Mouse (Mus musculus) megakaryocyte, embryonic 14.5 days (primary cell): ENCODE data around the gene Ucp2. TPM values are rescaled to one million over a fixed set of nuclear protein-coding genes. Genes with fewer than 3 reads are reported as not detected.

Source experiments
- H3K27me3 ChIP-seq: replicated peaks from 2 replicates; pipeline ENCODE3; 2012; ENCODE audit warnings: inconsistent platforms
- H3K36me3 ChIP-seq: replicated peaks from 2 replicates; pipeline ENCODE3; 2012; ENCODE audit warnings: low read length, inconsistent platforms, mixed read lengths
- H3K4me1 ChIP-seq: 2 replicates; pipeline ENCODE4 v1.6.1; 2012; ENCODE audit warnings: inconsistent platforms
- H3K4me3 ChIP-seq: replicated peaks from 2 replicates; pipeline ENCODE3; 2012; ENCODE audit warnings: moderate library complexity, mild to moderate bottlenecking, inconsistent platforms
- H3K9me3 ChIP-seq: 2 replicates; pipeline ENCODE4 v1.6.1; 2012; ENCODE audit warnings: inconsistent platforms
- FLI1 ChIP-seq: IDR thresholded peaks from 2 replicates; pipeline ENCODE4 v1.6.1; 2012; ENCODE audit warnings: low read length, inconsistent platforms, mixed read lengths
- GATA1 ChIP-seq: IDR thresholded peaks from 3 replicates; pipeline ENCODE4 v1.6.1; 2012; ENCODE audit warnings: mixed read lengths, low read length, inconsistent platforms, borderline replicate concordance
- polyA plus RNA-seq: library from polyadenylated mRNA; stranded (reverse); fragments of >175 nt; gene quantifications from 2 replicates; pipeline ENCODE4 v1.2.3, GENCODE M21; 2012; ENCODE audit warnings: low replicate concordance; ENCODE audit not compliant: insufficient read depth

Gene Ucp2
- polyA plus RNA-seq, 1 experiment = 840 TPM

DNA sequence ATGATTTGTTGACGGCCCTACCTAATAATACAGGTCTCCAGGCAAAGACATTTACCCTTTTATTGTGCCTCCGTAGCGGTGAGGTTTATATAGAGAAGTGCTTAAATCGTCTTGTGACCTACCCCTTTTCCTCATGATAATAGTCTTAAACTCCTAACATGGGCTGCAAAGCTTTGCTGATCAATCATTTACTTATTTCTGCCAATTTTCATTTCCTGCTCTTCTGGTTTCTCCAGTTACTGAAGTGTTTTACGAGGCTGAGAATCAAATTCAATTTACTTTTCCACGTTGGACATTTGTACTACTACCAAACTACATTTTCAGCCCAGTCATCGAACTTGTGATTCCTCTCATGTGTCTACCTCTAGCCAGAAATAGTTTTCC is 44.4 kb downstream of the Ucp2 start:
- peaks cover 25% of the 10 kb centered on the region for H3K36me3 ChIP-seq
- no peaks in the 10 kb centered on the region for H3K9me3 ChIP-seq
- no peak for TF ChIP-seq GATA1
- no peak for TF ChIP-seq FLI1
- peak overlapping the region; percentile 98 for H3K4me3 ChIP-seq
- peaks cover 27% of the 10 kb centered on the region for H3K4me1 ChIP-seq
- H3K27me3 ChIP-seq = peaks cover 4% of the 10 kb centered on the region

DNA sequence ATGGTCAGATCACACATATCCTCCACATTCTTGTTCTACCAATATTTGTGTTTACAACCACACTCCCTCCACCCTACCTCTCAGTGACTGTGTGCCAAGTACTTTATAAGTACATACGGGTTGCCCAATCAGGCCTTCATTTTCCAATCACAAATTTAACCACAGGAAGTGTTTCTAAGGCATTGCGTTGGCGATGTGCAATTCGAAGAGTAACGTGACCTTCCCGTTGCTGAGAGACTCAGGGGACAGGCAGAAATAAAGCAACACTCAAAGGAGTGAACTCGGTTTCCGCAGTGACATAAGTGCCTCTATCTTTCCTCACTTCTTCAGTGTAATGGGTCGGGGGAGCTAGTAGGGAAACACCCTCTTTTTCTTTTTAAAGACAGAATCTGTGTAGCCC is 46.4 kb downstream of the Ucp2 start:
- Histone ChIP-seq H3K36me3 (peaks cover 25% of the 10 kb centered on the region), H3K9me3 (no peaks in the 10 kb centered on the region), H3K4me3 (no peak overlapping the region), H3K27me3 (peaks cover 9% of the 10 kb centered on the region), H3K4me1 (peaks cover 17% of the 10 kb centered on the region)
- TF ChIP-seq GATA1 = no peak
- TF ChIP-seq FLI1 = no peak

GRCm38 (mm10) chr7:100544437-100544836 is 51.3 kb downstream of the Ucp2 start:
- Histone ChIP-seq H3K27me3 (peaks cover 11% of the 10 kb centered on the region), H3K36me3 (peaks cover 34% of the 10 kb centered on the region), H3K4me1 (peaks cover 10% of the 10 kb centered on the region), H3K9me3 (no peaks in the 10 kb centered on the region), H3K4me3 (no peak overlapping the region)
- TF ChIP-seq FLI1 = no peak
- TF ChIP-seq GATA1 = no peak

DNA sequence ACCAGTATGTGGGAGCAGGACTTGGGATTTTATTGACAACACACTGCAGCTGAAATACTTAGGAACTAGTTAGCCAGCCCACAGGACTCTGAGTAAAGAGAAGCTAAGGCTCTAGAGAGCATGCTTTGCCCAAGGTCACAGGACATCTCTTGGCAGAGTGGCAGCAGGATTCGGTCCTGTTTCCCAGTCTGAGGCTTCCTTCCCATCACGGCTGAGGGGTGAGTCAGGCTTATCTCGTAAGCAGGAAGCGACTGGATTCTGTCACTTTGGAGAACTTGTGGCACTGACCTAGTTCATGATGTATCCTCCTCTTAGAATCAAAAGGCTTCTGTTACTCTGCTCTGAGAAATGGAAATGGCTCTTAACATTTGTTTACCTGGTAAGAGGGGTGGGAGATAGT is 54.5 kb downstream of the Ucp2 start:
- H3K36me3 ChIP-seq = peaks cover 47% of the 10 kb centered on the region
- TF ChIP-seq GATA1 (no peak), FLI1 (no peak)
- no peaks in the 10 kb centered on the region for H3K9me3 ChIP-seq
- peaks cover 18% of the 10 kb centered on the region for H3K4me1 ChIP-seq
- peaks cover 7% of the 10 kb centered on the region for H3K27me3 ChIP-seq
- H3K4me3 ChIP-seq = no peak overlapping the region

DNA sequence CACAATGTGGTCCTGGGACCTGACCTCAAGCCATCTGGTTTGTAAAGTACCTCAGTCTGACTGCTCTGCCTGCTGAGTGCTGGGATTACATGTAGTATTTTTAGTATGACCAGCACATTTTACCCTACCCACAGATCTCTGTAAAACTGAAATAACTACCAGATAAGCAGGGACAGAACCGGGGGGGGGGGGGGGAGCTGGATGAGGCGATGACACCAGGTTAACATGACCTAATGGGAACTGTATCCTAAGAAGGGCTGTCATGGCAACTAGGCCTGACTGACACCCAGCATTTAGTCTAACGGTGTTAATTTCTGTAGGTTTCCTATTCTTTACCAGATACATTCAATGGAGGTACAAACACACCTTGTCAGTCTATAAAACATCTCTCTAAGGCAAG is 56.7 kb downstream of the Ucp2 start:
- no peaks in the 10 kb centered on the region for H3K9me3 ChIP-seq
- H3K36me3 ChIP-seq = peaks cover 50% of the 10 kb centered on the region
- TF ChIP-seq GATA1 = no peak
- TF ChIP-seq FLI1 = no peak
- H3K4me3 ChIP-seq = no peak overlapping the region
- H3K27me3 ChIP-seq = peaks cover 2% of the 10 kb centered on the region
- peaks cover 19% of the 10 kb centered on the region for H3K4me1 ChIP-seq

- H3K9me3 ChIP-seq = no peaks in the 10 kb centered on the region
- H3K4me3 ChIP-seq = no peak overlapping the region
- H3K36me3 ChIP-seq = peaks cover 50% of the 10 kb centered on the region
- TF ChIP-seq FLI1 (no peak), GATA1 (no peak)
- peaks cover 19% of the 10 kb centered on the region for H3K4me1 ChIP-seq
- H3K27me3 ChIP-seq = no peaks in the 10 kb centered on the region
Observed at GRCm38 (mm10) chr7:100550338-100551007, 57.3 kb downstream of the Ucp2 start.

Other genes with a start within 250 kb of the Ucp2 start
- 0.22 TPM in 1 of 2 replicates, not detected in the other for gene P4ha3, start 207.8 kb upstream of the Ucp2 start, polyA plus RNA-seq
- 3.6 and 10.7 TPM in 2 replicates for gene C2cd3, start 121.1 kb upstream of the Ucp2 start, polyA plus RNA-seq
- 14.3 and 41.4 TPM in 2 replicates for gene Ppme1, start 121.0 kb upstream of the Ucp2 start, polyA plus RNA-seq
- gene Ucp3, start 20.3 kb upstream of the Ucp2 start, polyA plus RNA-seq = not detected in 2 replicates
- gene Dnajb13, start 21.6 kb downstream of the Ucp2 start, polyA plus RNA-seq = not detected in 2 replicates
- gene Coa4, start 43.7 kb downstream of the Ucp2 start, polyA plus RNA-seq = 3.6 and 17.4 TPM in 2 replicates
- gene Rab6a, start 114.1 kb downstream of the Ucp2 start, polyA plus RNA-seq = 25.4 and 50.0 TPM in 2 replicates
- gene Mrpl48, start 115.0 kb downstream of the Ucp2 start, polyA plus RNA-seq = 6.0 TPM in 1 of 2 replicates, not detected in the other
- not detected in 2 replicates for gene Plekhb1, start 169.1 kb downstream of the Ucp2 start, polyA plus RNA-seq
- 2.9 and 4.0 TPM in 2 replicates for gene Fam168a, start 213.3 kb downstream of the Ucp2 start, polyA plus RNA-seq